Mouse (Mus musculus) Patski (cell line): ENCODE measurements at regions not wholly inside any gene's neighbourhood (a gene's known extent, or its start where the extent isn't known, plus 50 kb on each side); places are given as distances from the start of the nearest gene placed in this dataset.

ENCODE experiments used
- ATAC-seq: fragments of 100-300 bp; one replicate; pipeline ENCODE4 v1.8.0; 2021
- CTCF ChIA-PET: fragments of 350-600 bp; sonication (Branson Sonifier 250); formaldehyde crosslinking; loops from one replicate; lab custom pipeline; 2022; ENCODE audit warnings: inconsistent platforms; lab: Charles Lee
- POLR2A ChIA-PET: fragments of 350-600 bp; sonication (Branson Sonifier 250); formaldehyde crosslinking; loops from one replicate; lab custom pipeline; 2022; ENCODE audit warnings: antibody characterized with exemption, inconsistent platforms; lab: Charles Lee
- DNase-seq: peaks from one replicate; pipeline ENCODE4 v3.0.0-alpha.2; 2011; ENCODE audit warnings: low read depth, low spot score
- H3K27me3 ChIP-seq: fragments of 371-371 bp; one replicate; pipeline ENCODE4 v1.5.1; 2021
- CTCF ChIP-seq: fragments of 100-300 bp; IDR thresholded peaks from one replicate; pipeline ENCODE4 v1.5.1; 2021
- in situ Hi-C: fragments of 300-500 bp; cut with MboI; formaldehyde crosslinking; loops from 3 replicates; pipeline ENCODE4 v1.11.1; 2018; ENCODE audit warnings: low pct_unique_long_range_greater_than_20kb, mixed read lengths

DNA sequence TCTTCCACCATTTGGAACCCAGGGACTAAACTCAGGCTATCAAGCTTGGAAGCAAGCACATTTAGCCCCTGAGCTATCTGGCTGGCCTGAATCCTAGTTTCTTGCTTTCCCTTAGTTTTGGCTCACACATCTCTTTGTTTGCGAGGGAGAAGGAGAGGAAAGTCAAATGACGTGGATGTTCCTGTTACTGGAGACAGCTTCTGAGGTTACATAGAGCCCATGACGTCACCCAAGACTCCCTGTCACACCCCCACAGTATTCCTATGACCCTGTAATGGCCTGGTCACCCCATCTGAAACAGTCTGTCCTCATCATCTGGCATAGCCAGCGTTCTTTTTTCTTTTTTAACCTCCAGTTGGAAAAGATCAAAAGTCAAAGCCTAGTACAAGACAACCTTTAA is 400.1 kb upstream of the Jarid2 start:
- ATAC-seq (no peak), DNase-seq (no peak)
- in situ Hi-C loops: no loop called here
- TF ChIP-seq CTCF: no peak
- CTCF ChIA-PET: interaction anchor here (0.6 kb wide), 1 partner anchor 77 kb away, joined by 3 read pairs; no protein-coding TSS in a partner anchor
- no peaks in the 10 kb centered on the region for H3K27me3 ChIP-seq
- POLR2A ChIA-PET: no interaction called here

DNA sequence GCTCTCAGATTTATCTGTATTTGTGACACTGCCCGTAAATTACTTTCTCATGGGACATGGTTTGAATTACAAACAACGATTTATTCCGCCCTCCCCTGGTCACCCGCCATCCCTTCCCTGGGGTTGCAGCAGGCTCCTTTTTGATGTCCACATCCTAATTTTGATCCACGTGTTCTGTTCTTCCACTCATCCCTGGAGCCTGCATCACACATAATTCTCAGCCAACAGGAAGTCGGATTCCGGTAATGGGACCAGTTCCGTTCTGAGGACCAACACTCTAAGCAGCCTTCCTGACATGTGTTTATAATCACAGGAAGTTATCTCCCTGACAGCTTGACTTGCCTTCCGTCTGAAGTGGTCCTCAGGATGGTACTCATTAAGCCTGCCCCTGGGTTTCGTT is 399.6 kb upstream of the Jarid2 start:
- ChIA-PET POLR2A (no interaction called here), CTCF (no interaction called here)
- in situ Hi-C loops: no loop called here
- ATAC-seq: no peak
- H3K27me3 ChIP-seq: no peaks in the 10 kb centered on the region
- no peak for DNase-seq
- no peak for TF ChIP-seq CTCF

DNA sequence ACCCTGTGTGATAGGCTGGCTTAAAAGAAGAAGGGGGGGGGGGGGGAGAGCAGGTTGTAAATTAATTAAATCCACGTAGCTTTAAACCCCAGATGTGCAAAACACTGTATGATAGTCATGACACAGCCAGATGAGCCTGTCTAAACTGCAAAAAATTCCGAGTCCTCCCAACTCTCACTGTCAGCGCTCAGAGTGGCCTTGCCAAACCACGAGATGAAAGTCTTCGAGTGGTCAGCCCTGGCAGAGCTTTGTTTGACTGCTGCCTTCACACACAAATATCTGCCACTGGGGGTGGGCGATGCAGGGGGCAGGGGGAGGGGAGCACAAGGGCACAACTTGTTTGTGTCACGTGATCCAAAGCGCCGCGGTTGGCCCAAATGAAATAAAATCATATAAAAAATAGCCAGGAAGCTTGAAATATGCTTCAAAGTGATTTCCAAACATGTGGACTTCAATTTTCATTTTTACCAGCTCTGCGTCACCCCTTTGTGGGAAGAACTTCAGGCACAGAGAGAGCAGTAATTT is 396.5 kb upstream of the Jarid2 start:
- DNase-seq (no peak), ATAC-seq (no peak)
- in situ Hi-C loops: no loop called here
- no peaks in the 10 kb centered on the region for H3K27me3 ChIP-seq
- ChIA-PET CTCF (no interaction called here), POLR2A (interaction anchor here (0.6 to 0.7 kb wide), 2 partner anchors 8 to 472 kb away, joined by 3 to 4 read pairs; no protein-coding TSS in a partner anchor)
- TF ChIP-seq CTCF: no peak

DNA sequence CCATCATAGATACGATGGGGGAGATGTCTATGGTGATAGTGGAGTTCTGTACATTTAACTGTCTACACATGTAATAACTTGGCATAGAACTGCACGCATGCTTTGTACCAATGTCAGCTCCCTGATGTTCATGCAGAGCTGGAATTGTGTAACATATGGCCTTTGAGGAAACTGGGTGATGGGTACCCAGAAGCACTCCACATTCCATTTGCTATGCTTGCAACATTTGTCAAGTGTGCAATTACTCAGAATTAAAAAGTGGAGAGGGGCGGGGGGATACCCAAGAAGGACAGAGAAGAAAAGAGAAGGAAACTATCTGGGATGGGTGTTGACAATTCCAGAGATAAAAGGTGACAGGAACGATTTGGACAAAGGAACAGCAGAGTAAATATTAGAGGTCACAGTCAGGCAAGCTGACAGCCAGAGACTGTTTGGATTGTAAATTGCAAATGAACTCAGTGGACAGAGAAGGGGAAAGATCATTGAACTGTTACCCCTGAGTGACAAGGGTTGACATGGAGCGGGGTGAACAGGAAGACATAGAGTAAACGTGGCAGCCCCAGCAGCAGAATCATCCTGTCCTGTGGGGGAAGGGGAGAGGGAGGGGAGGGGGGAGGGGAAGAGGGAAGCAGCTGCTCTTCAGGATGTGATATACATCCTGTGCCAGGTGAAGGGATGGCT is 390.1 kb upstream of the Jarid2 start:
- POLR2A ChIA-PET: no interaction called here

DNA sequence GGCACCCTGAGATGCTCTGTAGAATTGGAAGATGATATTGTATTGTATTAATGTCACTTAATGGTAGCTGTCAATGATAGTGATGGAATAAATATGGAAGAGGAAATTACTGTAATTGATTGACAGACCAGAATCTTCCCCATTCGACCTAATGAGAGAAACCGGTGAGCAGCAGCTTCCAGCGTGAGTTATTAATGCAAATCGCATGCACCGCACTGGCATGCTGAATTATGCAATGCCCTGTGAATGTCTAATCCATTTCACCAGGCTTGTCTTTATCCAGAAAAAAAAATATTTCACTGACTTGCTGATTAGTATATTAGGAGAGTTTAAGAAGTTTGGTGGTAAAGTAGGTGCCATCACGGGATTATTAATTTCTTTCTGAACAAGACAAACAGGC is 384.2 kb upstream of the Jarid2 start:
- in situ Hi-C loops: no loop called here
- H3K27me3 ChIP-seq: no peaks in the 10 kb centered on the region
- ATAC-seq: no peak
- DNase-seq: no peak
- ChIA-PET POLR2A (no interaction called here), CTCF (no interaction called here)
- no peak for TF ChIP-seq CTCF

More for the DNA sequence above, 390.1 kb upstream of the Jarid2 start:
- in situ Hi-C loops: no loop called here
- no peak for ATAC-seq
- CTCF ChIA-PET: no interaction called here
- no peak for TF ChIP-seq CTCF
- H3K27me3 ChIP-seq: no peaks in the 10 kb centered on the region
- no peak for DNase-seq

DNA sequence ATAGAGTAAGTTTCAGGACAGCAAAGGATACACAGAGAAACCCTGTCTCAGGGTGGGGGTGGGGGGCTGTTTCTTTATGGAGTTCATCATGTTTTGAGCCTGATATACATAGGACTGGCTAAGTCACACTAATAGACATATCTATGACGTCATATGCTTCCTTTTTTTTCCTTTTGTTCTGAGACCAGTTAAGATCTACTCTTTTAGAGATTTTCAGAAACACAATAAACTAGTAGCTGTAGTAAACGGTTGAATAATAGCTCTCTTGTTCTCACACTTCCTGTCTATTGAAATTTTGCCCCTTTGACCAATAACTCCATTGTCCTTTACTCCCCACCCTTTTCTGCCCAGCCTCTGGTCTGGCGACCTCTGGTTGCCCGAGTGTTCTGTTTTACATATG is 382.6 kb upstream of the Jarid2 start:
- ATAC-seq (no peak), DNase-seq (no peak)
- ChIA-PET POLR2A (no interaction called here), CTCF (no interaction called here)
- in situ Hi-C loops: no loop called here
- no peaks in the 10 kb centered on the region for H3K27me3 ChIP-seq
- no peak for TF ChIP-seq CTCF

DNA sequence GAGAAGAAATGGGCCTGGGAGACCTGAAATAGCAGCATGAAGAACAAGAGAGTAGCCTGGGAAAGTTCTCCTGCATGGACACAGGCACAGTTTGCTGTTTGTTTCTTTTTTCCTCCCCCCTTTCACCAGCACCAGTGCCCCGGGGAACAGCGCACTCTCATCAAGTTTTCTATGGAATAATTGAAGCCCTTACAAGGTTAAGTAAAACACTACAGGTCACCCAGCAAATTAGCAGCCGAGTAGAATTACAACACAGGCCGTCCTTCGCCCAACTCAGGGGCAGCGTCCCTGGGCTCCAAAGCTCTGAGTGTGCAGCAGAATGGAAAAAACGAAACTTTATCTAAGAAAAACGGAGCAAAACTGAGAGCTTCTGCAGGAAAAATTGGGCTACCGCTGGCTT is 381.6 kb upstream of the Jarid2 start:
- DNase-seq: no peak

DNA sequence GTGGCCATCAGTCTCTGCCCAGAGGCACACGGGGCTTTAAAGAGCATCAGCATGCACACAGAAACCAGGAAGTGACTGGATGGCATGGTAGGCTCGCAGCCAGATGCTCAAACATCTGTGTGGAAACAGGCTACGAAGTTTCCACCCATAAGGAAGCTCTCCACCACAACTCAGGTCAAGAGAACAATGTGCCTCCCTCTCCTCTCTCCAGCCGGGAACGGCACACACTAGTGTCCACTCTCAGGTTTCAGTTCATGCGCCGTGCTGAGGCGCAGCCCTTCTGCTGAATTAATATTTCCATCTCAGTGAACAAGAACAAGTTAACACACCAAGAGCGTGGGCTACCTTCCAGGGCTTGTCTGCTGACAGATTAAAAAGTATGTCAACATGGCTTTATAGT is 375.4 kb upstream of the Jarid2 start:
- ChIA-PET CTCF (interaction anchor here (1.1 kb wide), 1 partner anchor 11 kb away, joined by 3 read pairs; no protein-coding TSS in a partner anchor), POLR2A (interaction anchor here (0.6 kb wide), 1 partner anchor 46 kb away, joined by 3 read pairs; no protein-coding TSS in a partner anchor)
- no peaks in the 10 kb centered on the region for H3K27me3 ChIP-seq
- DNase-seq (peak; percentile 24), ATAC-seq (no peak)
- in situ Hi-C loops: no loop called here
- no peak for TF ChIP-seq CTCF

More for the DNA sequence above, 381.6 kb upstream of the Jarid2 start:
- ChIA-PET POLR2A (interaction anchor here (0.6 kb wide), 2 partner anchors 139 to 290 kb away, joined by 3 to 5 read pairs; no protein-coding TSS in a partner anchor), CTCF (no interaction called here)
- in situ Hi-C loops: no loop called here
- ATAC-seq: no peak
- H3K27me3 ChIP-seq: no peaks in the 10 kb centered on the region
- TF ChIP-seq CTCF: no peak

DNA sequence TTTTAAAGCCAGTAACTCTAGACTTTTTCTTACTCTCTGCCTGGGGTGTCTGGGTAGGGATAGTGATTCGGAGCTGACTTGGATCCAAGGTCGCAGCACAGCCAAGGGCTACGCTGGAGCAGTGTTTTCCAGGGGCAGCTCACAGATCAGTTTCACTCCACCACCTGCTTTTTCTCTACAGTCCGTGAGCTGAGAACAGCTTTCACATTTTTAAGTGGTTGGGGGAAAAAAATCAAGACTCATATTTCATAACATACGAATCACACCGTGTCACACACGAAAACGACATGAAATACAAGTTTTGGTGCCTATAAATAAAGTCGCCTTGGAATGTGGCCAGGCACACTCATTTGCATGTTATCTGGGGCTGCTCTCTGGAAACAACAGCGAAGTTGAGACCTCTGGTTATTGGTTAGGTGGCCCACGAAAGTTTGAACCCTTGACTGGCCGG is 373.5 kb upstream of the Jarid2 start:
- POLR2A ChIA-PET: interaction anchor here (0.6 kb wide), 1 partner anchor 329 kb away, joined by 13 read pairs; no protein-coding TSS in a partner anchor
- ATAC-seq (no peak), DNase-seq (no peak)
- H3K27me3 ChIP-seq: no peaks in the 10 kb centered on the region
- CTCF ChIA-PET: no interaction called here
- TF ChIP-seq CTCF: no peak
- in situ Hi-C loops: no loop called here

DNA sequence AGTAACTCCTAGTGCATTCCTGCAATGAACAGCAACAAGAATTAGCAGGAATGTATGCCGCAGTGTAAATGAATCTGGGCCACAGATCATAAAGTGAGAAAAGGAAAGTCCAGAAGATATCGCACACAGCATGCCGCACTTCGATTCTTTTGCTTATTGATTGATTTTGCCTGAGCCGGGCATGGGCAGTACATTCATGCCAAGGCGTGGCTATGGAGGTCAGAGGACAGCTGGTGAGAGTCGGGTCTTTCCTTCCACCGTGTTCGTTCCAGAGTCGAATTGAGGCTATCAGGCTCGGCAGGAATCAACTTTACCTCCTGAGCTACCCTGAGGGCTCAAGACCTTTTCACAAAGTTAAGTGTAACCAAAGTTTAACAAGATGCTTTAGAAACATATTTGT is 372.3 kb upstream of the Jarid2 start:
- no peak for TF ChIP-seq CTCF
- in situ Hi-C loops: no loop called here
- ChIA-PET POLR2A (interaction anchor here (0.7 kb wide), 1 partner anchor 439 kb away, joined by 3 read pairs; no protein-coding TSS in a partner anchor), CTCF (interaction anchor here (1.8 kb wide), 1 partner anchor 8 kb away, joined by 4 read pairs; no protein-coding TSS in a partner anchor)
- no peaks in the 10 kb centered on the region for H3K27me3 ChIP-seq
- ATAC-seq: no peak
- DNase-seq: no peak

DNA sequence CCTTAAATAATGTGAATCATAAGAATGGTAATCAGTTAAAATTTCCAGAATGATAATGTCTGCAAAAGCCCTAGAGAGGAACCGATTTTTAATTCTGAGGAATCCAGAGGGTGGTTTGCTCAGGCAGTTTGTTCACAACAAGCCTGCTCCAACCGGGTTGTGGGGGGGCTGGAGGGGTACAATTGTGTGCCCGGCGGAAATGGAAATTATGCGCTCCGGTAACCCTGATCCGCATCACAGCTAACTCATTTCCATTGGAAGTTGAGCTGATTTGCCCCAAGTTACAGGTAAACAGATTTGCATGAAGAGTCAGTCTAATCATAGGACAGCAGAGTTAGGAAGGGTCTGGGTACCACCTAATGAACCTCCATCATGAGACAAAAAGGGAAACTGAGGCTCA is 369.9 kb upstream of the Jarid2 start:
- no peaks in the 10 kb centered on the region for H3K27me3 ChIP-seq
- in situ Hi-C loops: no loop called here
- ChIA-PET POLR2A (no interaction called here), CTCF (no interaction called here)
- no peak for TF ChIP-seq CTCF
- DNase-seq (no peak), ATAC-seq (no peak)
